Mouse (Mus musculus) fibroblast of lung, adult 2 months (primary cell): ENCODE results near the gene Gypa.

Source experiments
- DNase-seq: peaks from one replicate; pipeline ENCODE4 v3.0.0-alpha.2; 2011; ENCODE audit warnings: low read depth

Gypa gene

DNA sequence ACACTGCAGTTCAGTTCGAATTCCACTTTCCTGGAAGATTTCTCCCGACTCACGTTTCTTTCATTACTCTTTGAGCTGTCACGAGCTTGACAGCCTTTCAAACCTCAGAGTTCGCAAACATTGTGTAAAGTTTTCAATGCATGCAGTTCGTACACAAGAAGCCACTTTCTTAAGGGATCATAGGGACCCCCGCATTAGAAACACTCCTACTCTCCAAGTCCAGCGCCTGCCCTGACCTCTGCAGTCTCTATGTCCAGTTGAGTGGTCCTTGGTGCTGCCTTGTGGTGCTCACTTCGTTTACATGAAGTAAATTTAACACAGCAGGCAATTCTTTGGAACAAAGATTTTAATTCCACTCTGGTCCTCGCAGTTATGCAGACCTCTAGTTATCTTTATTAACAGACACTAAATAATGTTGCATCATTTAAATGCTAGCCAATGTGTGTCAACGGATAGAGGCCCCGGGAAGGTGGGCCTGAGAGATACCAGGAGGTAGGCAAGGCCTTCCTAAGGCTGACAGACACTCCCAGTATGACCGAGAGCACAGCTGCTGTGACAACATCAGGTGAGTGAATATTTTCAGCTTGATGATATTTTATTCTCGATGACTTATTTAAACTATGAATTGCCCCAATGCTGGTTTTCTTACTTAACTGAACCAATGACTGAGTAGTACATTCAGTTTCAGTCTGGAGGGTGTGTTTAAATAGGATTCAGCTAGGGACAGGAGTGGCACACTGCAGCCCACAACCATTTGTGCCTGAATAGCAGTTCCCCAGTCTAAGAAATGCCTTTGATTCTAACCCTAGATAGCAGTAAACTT is at the start of gene Gypa:
Gypa (plus strand) TSS at position 259 of the 823 bp plus-strand sequence.
- DNase-seq, result no peak

DNA sequence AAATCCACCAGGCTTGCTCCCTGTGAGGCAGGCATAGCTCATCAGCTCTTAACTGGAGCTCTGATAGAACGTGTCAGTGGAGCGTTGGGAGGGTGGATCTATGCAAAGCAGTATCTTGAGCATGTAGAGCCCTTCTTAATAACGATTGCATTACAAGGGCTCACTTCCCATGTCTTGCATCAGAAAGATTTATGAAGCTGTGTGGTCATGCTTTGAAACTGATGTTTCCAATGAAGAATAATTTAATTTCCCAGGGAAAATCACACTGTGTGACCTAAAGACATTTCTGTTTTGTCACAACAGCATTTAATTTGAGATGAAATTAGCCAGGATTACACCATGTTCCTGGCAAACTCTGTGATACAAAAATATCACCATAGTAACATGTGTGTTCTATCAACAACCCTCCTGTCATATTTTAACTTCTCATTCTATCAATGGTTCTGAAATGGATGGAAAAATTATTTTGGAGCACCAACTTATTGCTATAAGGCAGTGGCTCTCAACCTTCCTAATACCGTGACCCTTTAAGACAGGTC is 49.0 kb upstream of the Gypa start:
- DNase-seq, result no peak

DNA sequence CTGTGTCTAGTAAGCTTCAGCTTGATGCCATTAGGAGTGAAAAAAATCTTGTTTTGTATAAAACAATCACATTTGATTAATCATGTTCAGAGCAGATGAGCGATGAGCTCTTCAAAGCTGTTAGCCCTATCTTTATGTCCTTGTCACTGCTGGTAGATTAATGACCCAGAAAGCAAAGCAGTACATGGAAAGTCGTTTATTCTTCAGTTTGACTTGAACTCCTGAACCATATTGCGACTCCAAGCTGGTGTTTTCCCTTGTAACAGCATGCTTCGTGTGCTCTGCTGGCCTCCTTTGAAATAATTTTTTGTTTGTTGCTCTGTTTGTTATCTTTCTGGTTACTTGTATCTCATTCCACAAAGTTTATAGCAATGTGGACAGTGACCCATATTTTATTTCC is 46.4 kb upstream of the Gypa start:
- no peak for DNase-seq

DNA sequence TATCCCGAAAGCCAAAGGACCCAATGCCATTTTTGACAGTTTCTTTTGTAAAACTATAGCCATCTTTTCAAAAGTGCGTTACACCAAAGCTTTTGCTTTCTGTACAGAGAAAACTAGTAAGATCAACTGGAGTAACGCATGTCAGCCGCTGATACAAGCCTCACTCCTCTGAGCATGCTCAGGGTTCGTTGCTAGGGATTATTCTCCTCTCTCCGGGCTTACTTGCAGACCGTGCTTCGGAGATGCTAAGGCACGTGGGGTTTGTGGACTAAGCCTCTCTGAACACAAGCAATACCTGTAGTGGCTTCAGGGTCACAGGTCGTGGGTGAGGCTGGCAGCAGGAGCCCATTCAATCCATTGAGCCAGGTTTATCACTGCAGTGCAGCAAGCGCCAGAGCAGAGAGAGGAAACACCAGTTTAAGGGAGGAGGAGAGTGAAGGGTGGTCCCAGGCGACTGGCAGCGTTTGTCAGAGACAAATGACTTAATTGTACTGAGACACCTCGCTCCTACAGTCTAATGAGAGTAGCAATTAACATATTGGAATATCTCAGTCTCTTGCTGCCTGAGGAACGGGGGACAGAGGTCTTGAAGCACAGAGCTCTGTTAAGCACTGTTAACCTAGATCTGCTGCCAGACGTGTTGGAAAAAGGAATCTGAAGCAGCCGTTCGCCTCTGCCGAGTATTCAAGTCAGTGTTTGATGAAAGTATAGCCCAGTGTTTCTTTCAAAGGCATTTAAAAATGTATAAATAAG is 41.5 kb upstream of the Gypa start:
- no peak for DNase-seq

DNA sequence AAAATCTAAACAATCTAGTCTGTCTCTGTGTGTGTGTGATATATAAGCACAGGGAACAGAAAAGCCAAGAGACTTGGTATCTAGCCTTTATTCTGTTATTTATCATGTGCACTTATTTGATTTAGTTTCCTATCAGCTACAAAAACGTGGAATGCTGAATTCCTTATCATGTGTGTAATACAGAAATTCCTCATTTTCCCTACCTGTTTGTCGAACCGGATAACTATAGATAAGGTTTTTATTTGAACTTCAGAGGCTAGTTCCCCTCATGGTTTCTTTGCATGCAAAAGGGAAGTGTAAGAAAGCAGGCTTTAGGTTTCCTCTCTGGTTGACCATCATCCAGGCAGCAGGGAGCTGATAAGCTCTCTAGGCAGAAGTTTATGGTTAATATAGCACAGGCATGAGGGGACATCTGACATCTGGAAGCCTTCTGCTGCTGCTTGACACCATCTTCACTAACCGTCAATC is 30.1 kb upstream of the Gypa start:
- no peak for DNase-seq

DNA sequence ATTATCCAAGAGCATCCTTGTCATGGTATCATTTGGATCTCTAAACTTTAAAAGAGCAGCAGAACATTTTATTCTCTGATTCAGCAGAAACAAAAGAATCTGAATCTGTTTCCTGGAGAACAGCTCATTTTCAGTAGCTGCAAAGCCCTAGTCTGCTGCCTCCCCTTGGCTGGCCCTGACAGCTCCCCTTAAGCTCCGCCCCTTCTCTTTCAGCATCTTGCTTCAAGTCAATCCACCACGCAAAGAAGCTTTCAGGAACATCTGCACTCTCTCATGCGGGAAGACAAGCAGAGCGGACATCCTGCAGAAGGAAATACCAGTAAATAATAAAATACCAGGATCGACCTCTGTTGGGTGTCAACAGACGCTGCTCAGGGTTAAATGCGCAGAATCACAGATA is 18.6 kb upstream of the Gypa start:
- DNase-seq, result no peak

DNA sequence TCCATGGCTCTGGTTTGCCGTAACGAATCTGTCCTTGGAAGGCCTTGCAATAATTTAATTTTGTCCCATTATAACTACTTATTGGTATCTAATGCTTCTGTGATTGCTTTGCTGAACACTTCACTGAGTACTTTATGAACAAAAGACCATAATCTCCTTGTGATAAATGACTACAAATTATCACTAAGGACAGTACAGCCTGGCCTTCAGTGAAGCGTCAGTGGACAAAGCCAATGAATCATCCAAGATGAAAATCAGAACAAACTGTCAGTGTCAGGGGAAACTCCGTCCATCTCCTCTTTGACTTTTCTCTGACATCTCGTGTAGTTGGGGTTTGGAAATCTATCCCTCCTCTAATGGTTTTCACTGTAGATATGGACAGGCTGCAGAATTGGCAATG is 15.4 kb upstream of the Gypa start:
- DNase-seq, result no peak

DNA sequence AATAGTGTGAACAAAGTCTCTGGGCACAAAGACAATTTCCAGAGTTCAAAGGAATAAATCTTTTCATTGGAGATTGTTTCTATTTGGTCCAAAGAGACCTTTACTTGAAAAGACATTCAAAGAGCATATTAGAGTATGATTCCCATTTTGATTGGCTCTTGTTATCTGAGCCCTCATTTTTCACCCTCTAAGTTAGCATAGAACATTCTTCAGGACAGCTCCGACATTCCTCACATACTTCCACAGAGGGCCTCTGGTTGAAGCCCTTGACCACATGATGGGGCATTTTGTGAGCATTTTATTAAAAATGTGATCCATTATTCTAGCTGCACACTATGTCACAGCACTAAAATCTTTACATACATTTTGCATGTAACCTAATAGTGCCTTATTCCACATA is 14.5 kb upstream of the Gypa start:
- DNase-seq, result no peak

DNA sequence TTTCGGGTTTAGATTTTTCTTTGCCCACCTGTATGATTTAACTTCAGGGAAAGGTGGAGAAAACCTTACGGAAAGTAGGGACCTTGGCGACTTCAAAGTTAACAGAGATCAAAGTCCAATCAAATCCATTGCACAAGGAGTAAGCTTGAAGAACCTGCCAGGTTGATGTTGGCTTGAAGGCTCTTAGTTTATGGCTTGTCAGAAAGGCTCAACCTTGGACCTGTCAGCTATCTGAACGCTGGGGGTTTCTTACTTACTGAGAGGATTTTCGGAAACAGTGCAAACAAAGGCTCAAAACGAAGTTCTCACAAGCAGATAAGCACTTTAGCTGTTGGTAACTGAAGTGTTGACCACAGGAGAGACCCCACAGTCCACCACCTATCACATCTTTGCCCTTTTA is 11.4 kb upstream of the Gypa start:
- no peak for DNase-seq

DNA sequence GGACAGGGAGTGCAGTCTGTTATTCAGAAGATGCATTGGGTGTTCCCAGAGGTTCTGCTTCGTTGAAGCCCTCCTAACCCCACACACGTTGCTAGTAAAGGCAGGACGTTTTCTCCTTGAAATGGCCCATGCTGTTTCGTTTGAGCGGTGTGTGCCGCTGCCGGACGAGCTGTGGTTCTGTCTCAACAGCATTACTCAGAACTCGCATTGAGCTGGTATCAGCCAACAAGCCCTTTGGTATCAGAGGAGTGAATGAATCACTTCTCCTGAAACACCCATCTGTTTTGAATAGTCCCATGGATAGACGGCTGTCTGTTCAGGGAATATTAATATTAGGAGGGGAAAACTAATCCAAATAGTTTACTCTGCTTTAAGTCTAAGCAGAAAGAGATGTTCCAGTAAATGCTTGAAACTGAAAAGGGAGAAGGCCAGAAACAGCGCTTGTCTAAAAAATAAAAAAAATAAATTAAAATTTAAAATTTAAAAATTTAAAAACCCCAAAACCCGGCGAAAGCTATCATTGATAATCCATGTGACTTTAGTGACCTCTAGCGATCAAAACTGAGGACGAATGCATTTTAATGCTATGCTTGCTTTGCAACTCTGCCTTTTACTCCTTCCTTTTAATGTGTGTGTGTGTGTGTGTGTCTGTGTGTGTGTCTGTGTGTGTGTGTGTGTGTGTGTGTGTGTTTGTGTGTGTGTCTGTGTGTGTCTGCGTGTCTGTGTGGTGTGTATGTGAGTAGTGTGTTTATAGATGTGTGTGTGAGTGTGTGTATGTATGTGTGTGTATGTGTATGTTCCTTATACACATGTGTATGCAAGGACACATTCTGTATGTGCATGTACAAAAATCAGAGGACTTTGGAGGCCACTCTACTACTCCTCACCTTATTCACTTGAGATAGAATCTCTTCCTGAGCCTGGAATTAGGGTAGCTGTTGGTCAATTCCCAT is 10.5 kb upstream of the Gypa start:
- no peak for DNase-seq

DNA sequence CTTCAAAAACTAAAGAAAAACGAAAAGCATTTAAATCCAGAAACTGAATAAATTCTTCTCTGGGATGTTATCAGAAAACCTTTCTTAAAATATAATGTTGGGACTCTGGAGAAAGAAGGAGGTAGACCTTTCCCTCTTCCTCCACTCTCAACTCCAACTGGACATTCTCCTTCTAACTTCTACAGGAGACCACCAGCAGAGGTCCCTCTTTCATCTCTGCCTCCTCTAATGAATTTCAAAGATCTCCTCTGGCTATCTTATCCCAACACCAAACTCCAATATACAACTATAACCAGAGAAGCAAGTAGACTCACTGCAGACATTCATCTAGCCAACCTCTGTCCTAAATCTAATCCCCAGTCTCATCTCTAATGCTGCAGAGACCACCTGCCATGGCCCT is 2.0 kb upstream of the Gypa start:
- DNase-seq, result no peak

DNA sequence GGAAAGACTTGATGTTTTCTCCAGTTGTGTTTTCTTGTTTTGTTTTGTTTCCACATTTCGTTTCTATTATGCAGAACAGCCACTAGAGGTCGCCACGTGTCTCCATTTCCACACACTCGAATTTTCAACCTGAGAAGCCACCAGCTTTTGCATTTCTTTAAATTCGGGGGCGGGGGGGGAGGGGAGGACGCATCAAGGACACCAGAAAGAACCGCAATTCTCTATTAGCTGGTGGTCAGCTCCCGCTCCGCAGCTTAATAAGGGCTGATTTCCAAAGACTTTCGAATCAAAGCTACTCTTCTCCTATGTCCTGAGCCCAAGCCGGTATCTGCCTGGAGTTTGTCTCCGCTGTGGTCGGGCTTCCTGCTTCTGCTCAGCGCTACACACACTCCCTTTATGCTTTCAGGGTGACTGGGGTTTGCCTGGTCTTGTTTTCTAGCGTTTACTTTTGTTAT is 567 bp upstream of the Gypa start:
- peak; percentile 26 for DNase-seq

DNA sequence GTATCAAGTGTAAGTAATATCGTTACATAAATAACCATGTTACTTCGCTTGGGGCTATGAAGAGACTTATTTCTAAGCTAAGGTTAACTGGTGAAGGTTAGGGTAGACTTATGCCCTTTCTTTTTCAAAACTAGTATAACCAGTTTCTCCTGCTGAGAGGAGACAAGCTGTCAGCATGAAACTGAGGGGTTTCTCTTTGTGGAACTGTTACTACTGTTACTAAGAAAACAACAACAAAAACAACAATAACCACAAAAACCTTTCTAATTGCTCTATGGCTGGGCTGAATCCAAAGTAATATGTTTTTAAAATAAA is 722 bp downstream of the Gypa start:
- no peak for DNase-seq

DNA sequence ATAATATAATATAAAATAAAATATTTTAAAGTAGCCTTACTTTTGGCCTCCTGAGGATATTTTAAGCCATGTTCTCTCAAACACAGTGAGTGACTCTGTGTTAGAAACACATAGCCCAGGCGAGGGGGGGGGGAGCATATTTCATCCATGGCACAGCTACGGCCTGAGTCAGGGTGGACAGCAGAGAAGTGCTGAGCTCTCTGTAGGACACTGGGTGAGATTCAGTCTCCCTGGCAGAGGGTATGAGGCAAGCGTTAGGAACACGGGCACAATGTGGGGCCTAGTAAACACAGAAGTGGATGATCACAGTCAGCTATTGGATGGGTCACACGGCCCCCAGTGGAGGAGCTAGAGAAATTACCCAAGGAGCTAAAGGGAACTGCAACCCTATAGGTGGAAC is 1.2 kb downstream of the Gypa start:
- DNase-seq, result no peak

DNA sequence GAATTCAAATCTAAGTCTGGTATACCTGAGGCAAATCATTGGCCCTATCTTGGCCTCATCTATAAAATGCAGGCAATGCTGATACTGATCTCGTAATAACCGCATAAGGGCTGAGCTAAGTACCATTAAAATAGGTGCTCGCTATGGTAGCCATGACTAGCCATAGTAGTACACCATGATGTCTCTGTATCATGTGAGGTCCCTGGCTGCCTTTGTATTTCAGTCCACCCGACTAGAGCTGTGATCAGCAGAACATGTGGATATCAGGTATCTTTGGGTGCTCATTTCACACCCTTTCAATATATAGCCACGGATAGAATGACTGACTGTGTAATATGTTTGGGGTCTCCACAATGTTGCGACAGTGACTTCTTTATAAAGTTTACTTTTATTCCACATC is 1.9 kb downstream of the Gypa start:
- no peak for DNase-seq

DNA sequence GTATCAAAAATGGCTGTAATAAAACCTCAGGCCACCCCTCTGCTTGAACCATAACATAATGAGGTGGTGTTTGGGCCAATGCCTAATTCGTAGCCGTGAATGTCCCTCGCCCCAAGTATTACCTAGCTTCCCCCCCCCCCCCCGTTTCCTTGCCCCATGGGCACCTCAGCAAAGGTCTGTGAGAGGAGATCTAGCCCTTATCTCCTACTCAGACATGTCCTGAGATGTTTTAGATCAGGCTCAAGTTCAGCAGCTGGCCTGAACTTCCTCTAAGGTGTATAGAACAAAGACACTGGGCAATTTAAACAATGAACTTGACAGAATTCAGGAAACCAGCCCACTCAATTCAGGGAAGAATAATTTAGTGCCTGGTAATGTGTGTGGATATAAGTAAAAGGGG is 3.7 kb downstream of the Gypa start:
- DNase-seq, result no peak

DNA sequence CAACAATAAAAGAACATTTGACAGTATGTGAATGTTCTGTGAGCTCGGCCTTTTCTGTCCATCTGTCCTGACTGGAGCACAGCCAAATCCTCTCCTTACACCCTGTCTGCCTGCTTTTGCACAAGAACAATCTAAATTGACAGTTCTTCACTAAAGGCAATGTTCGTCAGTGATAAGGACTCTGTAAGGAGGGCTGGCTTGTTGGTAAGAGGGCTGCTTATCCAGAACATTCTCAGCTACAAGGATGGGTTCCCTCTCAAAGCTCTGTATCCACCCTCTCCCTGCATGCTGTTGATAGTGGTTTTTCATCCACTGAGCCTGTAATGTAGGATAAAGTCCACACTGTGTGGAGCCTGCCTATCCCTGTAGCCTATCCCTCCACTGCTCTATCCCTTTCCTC is 6.7 kb downstream of the Gypa start:
- DNase-seq, result no peak

DNA sequence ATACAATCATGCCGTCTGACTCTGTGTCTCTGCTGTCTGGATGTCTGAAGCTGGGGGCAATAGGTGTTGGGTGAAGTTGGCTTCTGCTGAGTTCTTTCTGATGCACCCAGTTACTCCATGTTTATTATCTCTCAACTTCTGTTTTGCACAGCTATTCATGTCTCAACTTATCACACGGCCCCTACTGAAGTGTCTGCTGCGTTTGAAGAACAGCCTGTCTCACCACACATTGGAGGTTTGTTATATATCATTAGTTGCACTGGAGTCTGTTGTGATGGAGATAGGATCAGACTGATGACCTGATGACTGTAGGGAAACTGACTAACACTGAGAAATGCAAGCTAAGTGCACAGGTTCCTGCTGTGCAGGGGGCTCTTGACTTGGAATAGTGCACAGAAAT is 7.2 kb downstream of the Gypa start:
- no peak for DNase-seq

DNA sequence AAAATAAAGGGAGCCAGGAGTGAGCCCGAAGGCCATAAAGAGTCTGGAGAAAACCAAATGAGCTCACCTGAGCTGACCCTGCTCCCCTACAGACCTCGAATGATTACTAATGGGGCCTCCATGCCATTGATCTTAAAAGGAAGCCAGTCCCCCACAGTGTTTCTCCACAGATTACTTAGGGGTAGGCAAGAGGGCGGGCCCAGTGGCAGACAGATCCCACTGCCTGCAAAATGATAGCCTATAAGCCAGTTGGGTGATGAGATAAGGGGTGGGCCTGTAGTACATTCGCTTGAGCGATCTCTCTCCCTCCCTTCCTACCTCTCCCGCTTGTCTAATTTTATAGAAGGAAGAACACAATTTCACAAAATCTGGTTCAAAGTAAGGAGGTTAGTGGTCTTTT is 7.7 kb downstream of the Gypa start:
- no peak for DNase-seq

DNA sequence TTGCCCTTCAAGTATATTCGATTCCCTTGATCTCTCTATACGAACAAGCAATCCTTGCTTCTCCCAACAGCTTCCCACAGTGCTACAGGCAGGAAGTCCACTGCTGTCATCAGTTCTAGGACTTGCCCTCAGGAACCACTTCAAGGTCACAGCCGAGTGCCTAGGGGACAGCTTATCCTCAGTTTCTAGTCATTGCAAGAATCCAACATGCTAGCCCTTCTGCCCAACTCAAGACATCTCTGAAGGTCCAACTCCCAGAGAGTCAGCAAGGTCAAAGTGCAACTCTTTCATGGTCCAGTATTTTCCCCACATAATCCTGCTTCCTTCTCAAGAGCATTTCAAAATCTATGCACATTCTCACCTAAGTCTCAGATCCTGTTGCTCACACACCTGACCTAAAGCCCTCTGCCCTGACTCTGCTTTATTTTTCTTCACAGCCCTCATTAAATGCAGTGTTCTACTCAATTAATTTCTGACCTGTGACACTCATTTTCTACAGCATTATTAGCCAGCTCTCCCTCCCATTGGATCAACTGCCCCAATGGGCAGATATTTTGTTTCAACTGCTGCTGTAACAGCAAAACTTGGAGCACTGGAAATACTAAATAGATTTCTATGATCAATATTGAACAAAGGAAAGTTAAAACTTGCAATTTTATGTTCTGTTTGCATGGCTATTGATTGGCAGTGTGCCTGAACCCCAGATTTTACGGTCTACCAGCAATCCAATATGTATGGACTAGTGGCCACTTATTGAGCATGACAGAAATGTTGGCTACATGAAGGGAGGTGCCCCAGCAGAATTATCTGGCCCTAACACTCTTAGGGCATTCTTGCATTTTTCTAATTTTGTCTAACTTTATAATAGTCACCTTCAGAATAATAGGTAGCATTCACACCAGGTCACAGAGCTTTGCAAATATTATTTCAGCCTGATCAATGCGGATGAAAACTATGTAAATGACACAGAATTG is 33.1 kb downstream of the Gypa start:
- no peak for DNase-seq

DNA sequence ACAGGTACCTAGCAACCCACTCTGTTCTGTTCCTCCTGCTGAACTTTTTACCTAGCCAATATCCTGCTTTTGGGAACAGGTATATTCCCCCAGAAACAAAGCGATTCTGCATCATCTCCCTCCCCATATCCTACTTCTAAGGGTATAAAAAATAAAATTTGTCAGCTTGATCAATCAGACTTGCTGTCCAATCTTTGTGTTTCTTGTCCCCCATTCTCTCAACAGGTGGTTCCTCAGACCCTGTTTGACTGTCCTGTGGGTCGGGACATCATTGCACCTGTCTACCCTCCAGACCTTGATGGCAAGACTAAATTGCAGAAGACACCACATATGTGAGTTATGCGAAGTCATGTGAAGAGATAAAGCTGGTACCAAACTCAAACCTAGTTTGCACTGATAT is 48.3 kb downstream of the Gypa start:
- DNase-seq, result no peak
